Mouse (Mus musculus) hindbrain, embryonic 13.5 days (tissue): ENCODE results near the gene Slc9a8. TPM values are rescaled to one million over a fixed set of nuclear protein-coding genes. Genes with fewer than 3 reads are reported as not detected.

ENCODE experiments used
- ATAC-seq: fragments of 200-750 bp; cut with Nextera tagmentation; 2 replicates; pipeline ENCODE4 v1.8.0; 2017; ENCODE audit warnings: moderate TSS enrichment; ENCODE audit not compliant: low FRiP score
- H3K27ac ChIP-seq: fragments of 300-500 bp; sonication (generic); 2 replicates; pipeline ENCODE4 v1.5.1; 2015; ENCODE audit warnings: inconsistent platforms, mild to moderate bottlenecking, moderate library complexity
- H3K27me3 ChIP-seq: fragments of 300-500 bp; sonication (generic); 2 replicates; pipeline ENCODE4 v1.6.1; 2015; ENCODE audit warnings: mild to moderate bottlenecking, inconsistent platforms
- H3K36me3 ChIP-seq: fragments of 300-500 bp; sonication (generic); 2 replicates; pipeline ENCODE4 v1.6.1; 2015; ENCODE audit warnings: mild to moderate bottlenecking, inconsistent platforms
- H3K4me1 ChIP-seq: fragments of 300-500 bp; sonication (generic); replicated peaks from 2 replicates; pipeline ENCODE4 v1.6.1; 2015; ENCODE audit warnings: inconsistent platforms
- H3K4me2 ChIP-seq: fragments of 300-500 bp; sonication (generic); 2 replicates; pipeline ENCODE4 v1.6.1; 2015; ENCODE audit warnings: inconsistent platforms, mild to moderate bottlenecking, moderate library complexity
- H3K4me3 ChIP-seq: fragments of 300-500 bp; sonication (generic); 2 replicates; pipeline ENCODE4 v1.5.1; 2015; ENCODE audit warnings: mild to moderate bottlenecking, inconsistent platforms
- H3K9ac ChIP-seq: fragments of 300-500 bp; sonication (generic); 2 replicates; pipeline ENCODE4 v1.6.1; 2015; ENCODE audit warnings: mild to moderate bottlenecking, inconsistent platforms
- H3K9me3 ChIP-seq: fragments of 300-500 bp; sonication (generic); 2 replicates; pipeline ENCODE4 v1.6.1; 2016; ENCODE audit warnings: inconsistent platforms
- WGBS: fragments of 180-500 bp; shearing (Covaris S2); methylation state at CpG from one replicate; pipeline ENCODE4 v1.1.7; 2015; 5-methylcytosine and 5-hydroxymethylcytosine counted together
- polyA plus RNA-seq: library from polyadenylated mRNA; unstranded; fragments of >200 nt; fragmentation: Nextera tagmentation; extraction: Ambion mirVana; gene quantifications from 2 replicates; pipeline ENCODE4 v1.2.1, GENCODE M21; 2015

The Slc9a8 gene
- polyA plus RNA-seq, 1 experiment from 2014 or later: 21.2 TPM

- Histone ChIP-seq H3K9ac (no peak overlapping the region), H3K27me3 (no peaks in the 10 kb centered on the region), H3K4me3 (no peak overlapping the region), H3K9me3 (no peaks in the 10 kb centered on the region; the same call in 1 of the 2 replicates), H3K4me2 (no peak overlapping the region), H3K4me1 (peaks cover 15% of the 10 kb centered on the region), H3K27ac (no peak overlapping the region), H3K36me3 (no peaks in the 10 kb centered on the region)
- ATAC-seq: no peak
- WGBS: 46% methylated on average over 4 of the region's 4 CpGs
These were observed 3.8 kb upstream of the Slc9a8 start for GRCm38 (mm10) chr2:167417694-167418093.

DNA sequence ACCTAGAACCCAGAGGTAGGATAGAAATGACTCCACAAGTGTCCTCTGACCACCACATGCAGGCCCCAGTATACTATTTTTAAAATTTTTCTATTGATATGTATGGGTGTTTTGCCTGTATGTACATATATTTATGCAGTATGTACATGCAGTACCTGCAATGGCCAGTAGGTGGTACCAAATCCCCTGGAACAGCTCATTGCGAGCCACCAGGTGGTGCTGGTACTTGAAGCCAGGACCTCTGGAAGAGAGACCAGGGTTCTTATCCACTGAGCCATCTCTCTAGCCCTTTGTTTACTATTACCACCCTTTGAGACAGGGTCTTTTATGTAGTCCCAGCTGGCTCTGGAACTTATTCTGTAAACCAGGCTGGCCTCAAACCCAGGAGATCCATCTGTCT is 2.3 kb upstream of the Slc9a8 start:
- no peak overlapping the region for H3K27ac ChIP-seq
- no peak overlapping the region for H3K4me3 ChIP-seq
- H3K27me3 ChIP-seq: no peaks in the 10 kb centered on the region
- no peaks in the 10 kb centered on the region; the same call in 1 of the 2 replicates for H3K9me3 ChIP-seq
- WGBS: 27% methylated on average over 1 of the region's 1 CpGs
- H3K4me2 ChIP-seq: no peak overlapping the region
- H3K9ac ChIP-seq: no peak overlapping the region
- peaks cover 25% of the 10 kb centered on the region for H3K4me1 ChIP-seq
- H3K36me3 ChIP-seq: peaks cover 5% of the 10 kb centered on the region
- ATAC-seq: no peak

DNA sequence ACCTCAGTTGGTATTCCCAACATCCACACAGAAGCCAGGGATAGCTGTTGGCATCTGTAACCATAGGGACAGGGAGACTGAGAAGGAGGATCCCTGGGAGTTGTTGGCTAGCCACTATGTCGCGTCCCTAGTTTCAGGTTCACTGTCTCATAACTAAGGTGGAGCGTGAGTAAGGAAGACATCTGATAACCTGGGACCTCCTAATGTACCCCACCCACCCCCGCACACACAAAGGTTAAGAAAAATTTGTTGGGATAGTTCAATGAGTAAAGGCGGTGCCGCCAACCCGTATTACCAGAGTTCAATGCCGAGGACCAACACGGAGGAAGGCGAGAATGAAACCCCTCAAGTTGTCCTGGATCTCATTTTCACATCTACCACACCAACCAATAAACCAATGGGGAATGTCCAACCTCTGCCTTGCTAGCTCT is 686 bp upstream of the Slc9a8 start:
- no peak for ATAC-seq
- peak overlapping the region; percentile 100 for H3K27ac ChIP-seq
- peak overlapping the region; percentile 79 for H3K4me2 ChIP-seq
- H3K27me3 ChIP-seq: no peaks in the 10 kb centered on the region
- H3K9ac ChIP-seq: peak overlapping the region; percentile 96
- peaks cover 21% of the 10 kb centered on the region for H3K36me3 ChIP-seq
- peak overlapping the region; percentile 79 for H3K4me3 ChIP-seq
- H3K9me3 ChIP-seq: no peaks in the 10 kb centered on the region; the same call in 1 of the 2 replicates
- peaks cover 25% of the 10 kb centered on the region for H3K4me1 ChIP-seq
- WGBS: 31% methylated on average over 10 of the region's 10 CpGs

- 4% methylated on average over 11 of the region's 11 CpGs for WGBS
- peaks cover 25% of the 10 kb centered on the region for H3K4me1 ChIP-seq
- H3K4me3 ChIP-seq: peak overlapping the region; percentile 79
- H3K27me3 ChIP-seq: no peaks in the 10 kb centered on the region
- peak overlapping the region; percentile 79 for H3K4me2 ChIP-seq
- H3K9me3 ChIP-seq: no peaks in the 10 kb centered on the region; the same call in 1 of the 2 replicates
- H3K27ac ChIP-seq: peak overlapping the region; percentile 100
- H3K36me3 ChIP-seq: peaks cover 34% of the 10 kb centered on the region
- peak overlapping the region; percentile 96 for H3K9ac ChIP-seq
- peak; percentile 35 for ATAC-seq
These were observed 598 bp downstream of the Slc9a8 start for GRCm38 (mm10) chr2:167422150-167422470.

DNA sequence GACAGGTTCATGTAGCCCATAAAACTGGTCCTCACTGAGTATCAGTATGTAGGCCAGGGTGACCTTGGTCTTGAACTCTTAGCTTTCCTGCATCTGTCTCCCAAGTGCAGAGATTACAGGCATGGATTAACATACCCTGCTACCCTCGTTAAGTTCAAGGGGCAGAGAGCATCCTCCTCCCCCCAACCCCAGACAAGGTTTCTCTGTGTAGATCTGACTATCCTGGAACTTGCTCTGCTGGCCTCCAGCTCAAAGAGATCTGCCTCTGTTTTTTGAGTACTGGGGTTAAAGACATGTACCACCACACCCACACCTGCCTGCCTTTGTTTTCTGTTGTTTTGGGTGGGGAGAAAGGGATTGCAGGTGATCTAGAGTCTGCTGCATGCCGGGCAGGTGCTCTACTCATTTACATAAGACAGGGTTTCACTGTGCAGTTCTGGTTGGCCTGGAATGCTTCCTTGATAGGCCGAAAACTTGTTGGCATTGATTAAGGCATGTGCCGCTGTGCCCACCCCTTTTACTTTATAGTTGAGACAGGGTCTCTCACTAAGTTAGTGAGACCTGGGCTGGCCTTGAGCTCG is 1.6 kb downstream of the Slc9a8 start:
- WGBS: 88% methylated on average over 5 of the region's 5 CpGs
- Histone ChIP-seq H3K4me2 (peak overlapping the region; percentile 79), H3K27me3 (no peaks in the 10 kb centered on the region), H3K9me3 (no peaks in the 10 kb centered on the region; the same call in 1 of the 2 replicates), H3K9ac (peak overlapping the region; percentile 96; the same call in 1 of the 2 replicates), H3K4me3 (peak overlapping the region; percentile 79; the same call in 1 of the 2 replicates), H3K4me1 (peaks cover 25% of the 10 kb centered on the region), H3K36me3 (peaks cover 44% of the 10 kb centered on the region), H3K27ac (peak overlapping the region; percentile 100)
- ATAC-seq: no peak

DNA sequence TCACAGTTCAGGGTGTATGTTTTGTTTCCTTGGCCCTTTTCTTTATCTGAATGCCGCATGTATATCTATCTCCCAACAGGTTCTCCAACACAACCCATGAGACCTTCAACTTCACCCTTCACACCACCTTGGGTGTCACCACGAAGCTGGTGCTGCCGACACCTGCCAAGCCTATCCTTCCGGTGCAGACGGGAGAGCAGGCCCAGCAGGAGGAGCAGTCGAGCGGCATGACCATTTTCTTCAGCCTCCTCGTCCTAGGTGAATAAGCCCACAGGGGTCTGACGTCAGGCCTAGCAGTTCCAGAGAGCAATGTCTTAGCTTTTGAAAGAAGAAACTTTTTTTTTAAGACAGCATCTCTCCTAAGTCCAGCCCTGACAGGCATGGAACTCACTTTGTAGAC is 2.5 kb downstream of the Slc9a8 start:
- no peak for ATAC-seq
- 79% methylated on average over 9 of the region's 9 CpGs for WGBS
- no peak overlapping the region for H3K4me2 ChIP-seq
- no peak overlapping the region for H3K27ac ChIP-seq
- H3K9ac ChIP-seq: 0 out of 2 replicates have a peak overlapping the region, but pooled peaks have one; percentile 96
- H3K9me3 ChIP-seq: no peaks in the 10 kb centered on the region; the same call in 1 of the 2 replicates
- peaks cover 25% of the 10 kb centered on the region for H3K4me1 ChIP-seq
- H3K4me3 ChIP-seq: no peak overlapping the region
- H3K27me3 ChIP-seq: no peaks in the 10 kb centered on the region
- H3K36me3 ChIP-seq: peaks cover 48% of the 10 kb centered on the region

GRCm38 (mm10) chr2:167424516-167424915 is 3.0 kb downstream of the Slc9a8 start:
- no peak for ATAC-seq
- H3K27me3 ChIP-seq: no peaks in the 10 kb centered on the region
- WGBS: 96% methylated on average over 3 of the region's 3 CpGs
- no peak overlapping the region for H3K27ac ChIP-seq
- peaks cover 25% of the 10 kb centered on the region for H3K4me1 ChIP-seq
- no peak overlapping the region for H3K4me2 ChIP-seq
- no peak overlapping the region for H3K4me3 ChIP-seq
- no peaks in the 10 kb centered on the region for H3K9me3 ChIP-seq
- no peak overlapping the region for H3K9ac ChIP-seq
- peaks cover 49% of the 10 kb centered on the region for H3K36me3 ChIP-seq

DNA sequence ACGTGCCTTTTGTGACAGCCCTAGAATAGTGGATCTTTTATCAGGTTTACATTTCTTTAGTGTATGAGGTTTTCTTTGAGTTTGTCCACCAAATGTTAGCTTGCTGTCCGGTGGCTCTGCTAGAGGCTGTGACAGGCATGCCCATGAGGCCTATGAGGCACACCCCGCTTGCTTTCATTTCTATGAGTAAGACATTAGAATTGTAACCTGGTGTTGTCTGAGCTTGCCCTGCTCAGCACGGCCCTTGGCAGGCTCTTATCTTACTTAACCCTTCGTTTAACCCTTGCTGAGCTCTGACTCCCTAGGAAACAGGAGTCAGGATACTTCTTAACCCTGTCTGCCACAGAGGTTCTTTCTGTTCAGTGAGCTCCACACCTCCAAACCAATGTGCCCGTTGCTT is 3.9 kb downstream of the Slc9a8 start:
- Histone ChIP-seq H3K9me3 (no peaks in the 10 kb centered on the region), H3K4me2 (no peak overlapping the region), H3K4me1 (peaks cover 22% of the 10 kb centered on the region), H3K36me3 (peaks cover 49% of the 10 kb centered on the region), H3K27me3 (no peaks in the 10 kb centered on the region), H3K27ac (no peak overlapping the region), H3K9ac (no peak overlapping the region), H3K4me3 (no peak overlapping the region)
- ATAC-seq: no peak
- 94% methylated on average over 6 of the region's 6 CpGs for WGBS

DNA sequence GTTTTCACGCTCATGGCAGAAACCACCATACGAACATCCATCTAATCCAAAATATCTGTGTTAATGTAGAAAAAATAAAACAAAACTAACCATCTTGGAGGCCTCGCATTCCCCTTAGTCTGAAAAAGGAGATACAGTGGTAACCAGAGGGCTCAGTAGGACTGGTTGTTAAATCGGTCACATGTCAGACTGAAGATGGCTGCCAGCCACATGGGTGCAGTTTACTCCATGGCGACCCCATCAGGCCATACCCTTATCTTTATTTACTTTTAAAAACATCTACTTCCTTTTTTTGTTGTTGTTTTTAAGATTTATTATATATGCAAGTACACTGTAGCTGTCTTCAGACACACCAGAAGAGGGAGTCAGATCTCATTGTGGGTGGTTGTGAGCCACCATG is 8.1 kb downstream of the Slc9a8 start:
- no peaks in the 10 kb centered on the region for H3K4me1 ChIP-seq
- peaks cover 55% of the 10 kb centered on the region for H3K36me3 ChIP-seq
- no peak overlapping the region for H3K27ac ChIP-seq
- no peaks in the 10 kb centered on the region for H3K9me3 ChIP-seq
- no peak for ATAC-seq
- H3K9ac ChIP-seq: no peak overlapping the region
- no peaks in the 10 kb centered on the region for H3K27me3 ChIP-seq
- no peak overlapping the region for H3K4me2 ChIP-seq
- H3K4me3 ChIP-seq: no peak overlapping the region
- whole genome bisulfite sequencing: 94% methylated on average over 5 of the region's 5 CpGs

DNA sequence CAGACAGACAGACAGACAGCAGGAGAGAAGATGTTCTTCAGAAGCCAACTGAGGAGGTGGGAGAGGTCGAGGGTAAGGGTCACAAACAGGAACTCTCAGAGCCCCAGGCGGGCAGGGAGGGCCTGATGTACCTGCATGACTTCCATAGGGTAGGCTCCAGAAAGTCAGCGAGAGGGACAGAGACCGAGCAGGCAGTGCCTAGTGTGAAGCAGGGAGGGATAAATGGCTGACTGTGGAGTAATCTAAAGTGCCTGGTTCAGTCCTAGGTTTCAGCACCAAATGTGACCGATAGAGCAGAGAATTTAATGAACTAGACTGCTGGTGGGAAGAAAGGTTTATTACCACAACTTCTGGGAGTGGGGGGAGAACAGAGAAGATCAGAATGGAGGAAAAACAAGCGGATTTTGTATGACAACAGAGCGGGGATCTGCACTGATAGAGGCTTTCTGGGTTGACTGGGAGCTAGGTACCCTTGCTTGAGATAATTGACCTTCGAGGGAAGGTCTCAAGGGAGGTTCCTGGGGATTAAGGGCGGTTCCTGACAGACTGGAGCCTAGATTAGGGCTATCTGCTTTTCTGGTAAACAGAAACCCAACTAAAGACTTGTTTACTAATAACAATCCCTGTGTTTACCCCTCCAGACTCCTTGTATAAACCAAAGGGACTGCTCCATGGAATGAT is 9.4 kb downstream of the Slc9a8 start:
- 67% methylated on average over 9 of the region's 9 CpGs for WGBS
- no peak for ATAC-seq
- Histone ChIP-seq H3K4me2 (no peak overlapping the region), H3K36me3 (peaks cover 52% of the 10 kb centered on the region), H3K27ac (no peak overlapping the region), H3K4me3 (no peak overlapping the region), H3K9me3 (no peaks in the 10 kb centered on the region), H3K27me3 (no peaks in the 10 kb centered on the region), H3K9ac (no peak overlapping the region), H3K4me1 (no peaks in the 10 kb centered on the region)

GRCm38 (mm10) chr2:167431418-167431776 is 9.9 kb downstream of the Slc9a8 start:
- Histone ChIP-seq H3K27me3 (no peaks in the 10 kb centered on the region), H3K9ac (no peak overlapping the region), H3K4me1 (no peaks in the 10 kb centered on the region), H3K27ac (no peak overlapping the region), H3K4me3 (no peak overlapping the region), H3K36me3 (peaks cover 49% of the 10 kb centered on the region), H3K9me3 (no peaks in the 10 kb centered on the region), H3K4me2 (no peak overlapping the region)
- ATAC-seq: no peak
- WGBS: 75% methylated on average over 7 of the region's 7 CpGs

DNA sequence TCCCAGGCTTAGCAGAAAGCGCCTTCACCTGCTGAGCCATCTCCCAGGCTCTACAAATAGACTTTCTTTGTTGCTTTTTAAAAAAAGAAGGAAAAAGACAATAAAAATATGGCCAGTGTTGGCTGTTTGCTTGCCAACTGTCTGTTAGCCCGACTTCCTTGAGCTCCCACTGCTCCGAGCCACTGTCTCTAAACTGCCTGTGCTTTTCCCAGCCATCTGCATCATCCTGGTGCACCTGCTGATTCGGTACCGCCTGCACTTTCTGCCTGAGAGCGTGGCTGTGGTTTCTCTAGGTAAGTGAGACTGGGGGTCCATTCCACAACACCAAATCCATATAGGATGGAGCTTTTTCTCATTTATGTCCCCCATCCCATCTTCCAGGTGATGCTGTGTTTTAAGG is 13.1 kb downstream of the Slc9a8 start:
- H3K36me3 ChIP-seq: peaks cover 49% of the 10 kb centered on the region
- no peak overlapping the region for H3K4me2 ChIP-seq
- H3K9me3 ChIP-seq: no peaks in the 10 kb centered on the region
- WGBS: 95% methylated on average over 6 of the region's 6 CpGs
- ATAC-seq: no peak
- H3K27me3 ChIP-seq: no peaks in the 10 kb centered on the region
- no peak overlapping the region for H3K9ac ChIP-seq
- no peaks in the 10 kb centered on the region for H3K4me1 ChIP-seq
- no peak overlapping the region for H3K27ac ChIP-seq
- no peak overlapping the region for H3K4me3 ChIP-seq

GRCm38 (mm10) chr2:167435631-167436030 is 14.1 kb downstream of the Slc9a8 start:
- no peak overlapping the region for H3K4me3 ChIP-seq
- peaks cover 56% of the 10 kb centered on the region for H3K36me3 ChIP-seq
- H3K27me3 ChIP-seq: no peaks in the 10 kb centered on the region
- H3K4me2 ChIP-seq: no peak overlapping the region
- WGBS: 95% methylated on average over 2 of the region's 2 CpGs
- no peak overlapping the region for H3K27ac ChIP-seq
- no peak overlapping the region for H3K9ac ChIP-seq
- ATAC-seq: no peak
- no peaks in the 10 kb centered on the region for H3K4me1 ChIP-seq
- no peaks in the 10 kb centered on the region for H3K9me3 ChIP-seq
